Mouse (Mus musculus) heart, adult 2 months (tissue): ENCODE results near the gene Gng8.

Experiments used
- CTCF ChIP-seq: fragments of 200-600 bp; IDR thresholded peaks from 2 replicates; pipeline ENCODE4 v1.8.1; 2022; ENCODE audit warnings: antibody characterized with exemption, mild to moderate bottlenecking, moderate library complexity
- POLR2A ChIP-seq: fragments of 200-500 bp; IDR thresholded peaks from 2 replicates; pipeline ENCODE4 v1.6.1; 2011; ENCODE audit warnings: mild to moderate bottlenecking, low read depth, low read length, control low read depth; ENCODE audit not compliant: insufficient read depth

GRCm38 (mm10) chr7:16853302-16853831, 38.2 kb upstream of the Gng8 start:
- no peak for TF ChIP-seq CTCF
- TF ChIP-seq POLR2A, result no peak
